Mouse (Mus musculus): ENCODE measurements around the gene Grb10.

The Grb10 gene

GRCm38 (mm10) chr11:11937340-11938030 is 101.0 kb downstream of the Grb10 start:
- no peaks in the 10 kb centered on the region for H3K27me3 ChIP-seq (ENCODE audit: control insufficient read depth, insufficient read depth, low read length, poor library complexity, severe bottlenecking)
- no peaks in the 10 kb centered on the region for H3K36me3 ChIP-seq (ENCODE audit: control insufficient read depth, insufficient read depth, low read length, poor library complexity, severe bottlenecking)
- DNase-seq (ENCODE audit: low read depth, low spot score), result no peak

DNA sequence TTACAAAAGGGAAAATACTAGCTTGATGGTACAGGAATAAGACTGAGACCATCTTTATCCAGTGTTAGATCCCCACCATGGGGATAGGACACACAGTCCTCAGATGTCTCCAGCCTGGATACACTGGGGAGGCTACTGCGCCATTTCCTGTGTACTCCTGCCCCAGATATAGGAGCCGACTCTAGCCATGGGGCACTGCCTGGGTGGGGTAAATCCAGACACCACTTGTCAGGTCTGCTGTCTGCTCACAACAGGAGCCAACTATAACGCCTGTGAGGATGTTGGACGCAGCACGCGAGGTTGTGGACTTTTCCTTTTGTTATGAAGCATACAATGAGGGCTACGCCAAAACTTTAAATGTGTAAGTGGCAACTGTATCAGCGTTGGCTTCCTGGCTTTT is 103.7 kb downstream of the Grb10 start:
- no peaks in the 10 kb centered on the region for H3K36me3 ChIP-seq (ENCODE audit: control insufficient read depth, insufficient read depth, low read length, poor library complexity, severe bottlenecking)
- no peak for DNase-seq (ENCODE audit: low read depth, low spot score)
- H3K27me3 ChIP-seq (ENCODE audit: control insufficient read depth, insufficient read depth, low read length, poor library complexity, severe bottlenecking), result no peaks in the 10 kb centered on the region

- Histone ChIP-seq H3K27me3 (ENCODE audit: control insufficient read depth, insufficient read depth, low read length, poor library complexity, severe bottlenecking) (no peaks in the 10 kb centered on the region), H3K36me3 (ENCODE audit: control insufficient read depth, insufficient read depth, low read length, poor library complexity, severe bottlenecking) (no peaks in the 10 kb centered on the region)
- no peak for DNase-seq (ENCODE audit: low read depth, low spot score)
Observed at GRCm38 (mm10) chr11:11932102-11932789, 106.2 kb downstream of the Grb10 start.

GRCm38 (mm10) chr11:11931688-11932087 is 106.8 kb downstream of the Grb10 start:
- no peaks in the 10 kb centered on the region for H3K27me3 ChIP-seq (ENCODE audit: control insufficient read depth, insufficient read depth, low read length, poor library complexity, severe bottlenecking)
- no peaks in the 10 kb centered on the region for H3K36me3 ChIP-seq (ENCODE audit: control insufficient read depth, insufficient read depth, low read length, poor library complexity, severe bottlenecking)
- DNase-seq (ENCODE audit: low read depth, low spot score), result no peak

GRCm38 (mm10) chr11:11930527-11930926 is 108.0 kb downstream of the Grb10 start:
- H3K27me3 ChIP-seq (ENCODE audit: control insufficient read depth, insufficient read depth, low read length, poor library complexity, severe bottlenecking), result no peaks in the 10 kb centered on the region
- no peak for DNase-seq (ENCODE audit: low read depth, low spot score)
- no peaks in the 10 kb centered on the region for H3K36me3 ChIP-seq (ENCODE audit: control insufficient read depth, insufficient read depth, low read length, poor library complexity, severe bottlenecking)

- Histone ChIP-seq H3K27me3 (ENCODE audit: control insufficient read depth, insufficient read depth, low read length, poor library complexity, severe bottlenecking) (no peaks in the 10 kb centered on the region), H3K36me3 (ENCODE audit: control insufficient read depth, insufficient read depth, low read length, poor library complexity, severe bottlenecking) (no peaks in the 10 kb centered on the region)
- no peak for DNase-seq (ENCODE audit: low read depth, low spot score)
Observed at GRCm38 (mm10) chr11:11929059-11929458, 109.4 kb downstream of the Grb10 start.

- no peaks in the 10 kb centered on the region for H3K27me3 ChIP-seq (ENCODE audit: control insufficient read depth, insufficient read depth, low read length, poor library complexity, severe bottlenecking)
- H3K36me3 ChIP-seq (ENCODE audit: control insufficient read depth, insufficient read depth, low read length, poor library complexity, severe bottlenecking), result no peaks in the 10 kb centered on the region
- DNase-seq (ENCODE audit: low read depth, low spot score), result no peak
Observed at GRCm38 (mm10) chr11:11928586-11928985, 109.9 kb downstream of the Grb10 start.

DNA sequence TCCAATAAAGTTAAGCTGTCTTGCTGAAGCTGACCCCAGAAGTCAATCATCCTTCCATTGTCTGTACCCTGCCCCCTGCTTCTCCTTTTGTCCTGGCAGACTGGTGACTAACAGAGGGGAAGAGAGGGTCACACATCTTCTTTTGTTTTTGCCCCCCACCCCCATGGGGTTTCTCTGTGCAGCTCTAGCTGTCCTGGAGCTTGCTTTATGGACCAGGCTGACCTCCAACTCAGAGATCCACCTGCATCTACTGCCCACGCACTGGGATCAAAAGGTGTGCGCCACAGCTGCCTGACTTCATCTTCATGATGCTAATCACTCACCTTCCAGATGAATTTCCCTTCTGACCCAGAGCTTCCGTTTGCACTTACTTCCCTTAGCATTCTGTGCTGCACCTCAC is 114.6 kb downstream of the Grb10 start:
- no peak for DNase-seq (ENCODE audit: low read depth, low spot score)
- Histone ChIP-seq H3K27me3 (ENCODE audit: control insufficient read depth, insufficient read depth, low read length, poor library complexity, severe bottlenecking) (no peaks in the 10 kb centered on the region), H3K36me3 (ENCODE audit: control insufficient read depth, insufficient read depth, low read length, poor library complexity, severe bottlenecking) (no peaks in the 10 kb centered on the region)

DNA sequence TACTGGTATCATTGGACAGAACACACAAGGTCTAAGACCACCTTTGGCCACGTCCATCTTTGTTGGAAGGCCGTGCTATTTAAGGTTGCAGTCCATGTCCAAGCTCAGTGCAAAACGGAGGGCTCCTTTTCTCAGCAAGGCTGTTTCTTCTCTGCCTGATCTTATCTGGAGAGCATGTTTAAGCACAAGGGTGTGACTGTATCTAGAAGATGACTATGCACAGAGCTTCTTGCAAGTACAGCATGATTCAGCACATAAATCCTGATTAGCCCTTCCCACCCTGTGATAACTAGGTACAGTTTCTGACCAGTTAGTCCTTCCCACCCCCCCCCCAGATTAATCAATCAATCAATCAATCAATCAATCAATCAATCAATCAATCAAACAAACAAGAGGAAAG is 115.1 kb downstream of the Grb10 start:
- Histone ChIP-seq H3K27me3 (ENCODE audit: control insufficient read depth, insufficient read depth, low read length, poor library complexity, severe bottlenecking) (no peaks in the 10 kb centered on the region), H3K36me3 (ENCODE audit: control insufficient read depth, insufficient read depth, low read length, poor library complexity, severe bottlenecking) (no peaks in the 10 kb centered on the region)
- DNase-seq (ENCODE audit: low read depth, low spot score), result no peak

DNA sequence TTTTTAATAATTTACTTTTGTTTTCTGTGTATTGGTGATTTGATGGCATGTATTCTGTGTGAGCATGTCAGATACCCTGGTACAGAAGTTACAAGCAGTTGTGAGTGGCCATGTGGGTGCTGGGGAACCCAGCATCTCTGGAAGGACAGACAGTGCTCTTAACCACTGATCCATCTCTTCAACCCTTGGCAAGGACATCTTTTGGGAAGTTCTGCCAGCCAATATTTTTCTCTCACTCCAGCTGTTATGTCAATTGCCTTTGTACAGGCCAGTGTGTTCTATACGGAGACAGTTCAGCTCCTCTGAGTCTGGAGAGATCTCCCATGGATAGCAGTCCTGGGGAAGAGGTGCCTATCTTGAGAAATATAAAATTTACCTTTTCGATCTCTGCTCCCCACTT is 116.4 kb downstream of the Grb10 start:
- Histone ChIP-seq H3K36me3 (ENCODE audit: control insufficient read depth, insufficient read depth, low read length, poor library complexity, severe bottlenecking) (no peaks in the 10 kb centered on the region), H3K27me3 (ENCODE audit: control insufficient read depth, insufficient read depth, low read length, poor library complexity, severe bottlenecking) (no peaks in the 10 kb centered on the region)
- DNase-seq (ENCODE audit: low read depth, low spot score), result no peak

GRCm38 (mm10) chr11:11907703-11908413 is 130.6 kb downstream of the Grb10 start:
- no peaks in the 10 kb centered on the region for H3K36me3 ChIP-seq (ENCODE audit: control insufficient read depth, insufficient read depth, low read length, poor library complexity, severe bottlenecking)
- no peak for DNase-seq (ENCODE audit: low read depth, low spot score)
- no peaks in the 10 kb centered on the region for H3K27me3 ChIP-seq (ENCODE audit: control insufficient read depth, insufficient read depth, low read length, poor library complexity, severe bottlenecking)

DNA sequence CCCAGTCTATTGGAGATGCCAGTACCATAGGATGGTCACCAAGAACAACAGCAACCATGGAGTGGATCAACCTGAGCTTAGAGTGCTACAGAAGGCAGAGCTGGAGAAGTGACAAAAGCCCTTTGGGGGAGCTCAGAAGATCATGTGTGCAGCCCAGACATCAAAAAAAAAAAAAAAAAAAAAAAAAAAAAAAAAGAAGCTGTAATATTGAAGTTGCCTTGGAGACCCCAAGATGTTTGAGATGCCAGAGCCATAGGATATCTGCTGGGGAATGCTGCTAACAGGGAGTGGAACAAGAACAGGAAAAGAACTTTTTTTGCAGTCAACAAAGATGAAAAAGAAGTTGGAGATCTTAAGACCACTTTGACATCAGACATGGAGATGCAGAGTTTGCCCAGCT is 133.0 kb downstream of the Grb10 start:
- no peaks in the 10 kb centered on the region for H3K36me3 ChIP-seq (ENCODE audit: control insufficient read depth, insufficient read depth, low read length, poor library complexity, severe bottlenecking)
- H3K27me3 ChIP-seq (ENCODE audit: control insufficient read depth, insufficient read depth, low read length, poor library complexity, severe bottlenecking), result no peaks in the 10 kb centered on the region
- no peak for DNase-seq (ENCODE audit: low read depth, low spot score)

DNA sequence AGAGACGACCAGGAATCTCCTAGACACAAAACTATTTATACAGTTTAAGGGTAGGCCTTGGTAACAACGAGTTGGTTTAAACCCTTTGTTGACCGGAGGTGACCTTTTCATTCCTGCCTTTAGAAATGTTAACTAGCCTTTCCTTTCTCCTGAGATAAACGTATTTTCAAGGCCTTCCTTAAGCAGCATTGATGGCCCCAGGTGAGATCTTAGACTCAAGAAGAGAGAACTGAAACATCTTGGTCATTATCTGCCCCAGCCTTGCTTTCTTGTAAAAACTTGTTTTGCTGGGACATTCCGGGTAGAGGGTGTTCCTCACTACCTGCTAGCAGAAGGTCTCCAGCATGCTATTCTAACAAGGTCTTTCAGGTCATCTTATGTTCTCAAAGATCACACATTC is 133.5 kb downstream of the Grb10 start:
- Histone ChIP-seq H3K27me3 (ENCODE audit: control insufficient read depth, insufficient read depth, low read length, poor library complexity, severe bottlenecking) (no peaks in the 10 kb centered on the region), H3K36me3 (ENCODE audit: control insufficient read depth, insufficient read depth, low read length, poor library complexity, severe bottlenecking) (no peaks in the 10 kb centered on the region)
- DNase-seq (ENCODE audit: low read depth, low spot score), result no peak

GRCm38 (mm10) chr11:11901509-11901908 is 137.0 kb downstream of the Grb10 start:
- no peak for DNase-seq (ENCODE audit: low read depth, low spot score)
- Histone ChIP-seq H3K36me3 (ENCODE audit: control insufficient read depth, insufficient read depth, low read length, poor library complexity, severe bottlenecking) (no peaks in the 10 kb centered on the region), H3K27me3 (ENCODE audit: control insufficient read depth, insufficient read depth, low read length, poor library complexity, severe bottlenecking) (no peaks in the 10 kb centered on the region)

GRCm38 (mm10) chr11:11898496-11898895 is 140.0 kb downstream of the Grb10 start:
- Histone ChIP-seq H3K27me3 (ENCODE audit: control insufficient read depth, insufficient read depth, low read length, poor library complexity, severe bottlenecking) (no peaks in the 10 kb centered on the region), H3K36me3 (ENCODE audit: control insufficient read depth, insufficient read depth, low read length, poor library complexity, severe bottlenecking) (no peaks in the 10 kb centered on the region)
- DNase-seq (ENCODE audit: low read depth, low spot score), result no peak
